Mouse (Mus musculus): ENCODE data around the gene Kdf1.

Gene Kdf1

GRCm38 (mm10) chr4:133518601-133519368 is at the start of gene Kdf1:
TSS of gene Kdf1 (plus strand) at chr4:133518963.
- DNase-seq = peak; percentile 79 to 94

GRCm38 (mm10) chr4:133469122-133469521 is 49.6 kb upstream of the Kdf1 start:
- peak; percentile 19 to 62 for DNase-seq

- no peak for DNase-seq
These were observed 47.5 kb upstream of the Kdf1 start for GRCm38 (mm10) chr4:133471135-133471821.

- no peak for DNase-seq
These were observed 44.9 kb upstream of the Kdf1 start for GRCm38 (mm10) chr4:133473833-133474232.

- peak; percentile 100 for DNase-seq
These were observed 39.1 kb upstream of the Kdf1 start, which contains the start of gene Tent5b for GRCm38 (mm10) chr4:133479458-133480184. TSS of gene Tent5b (plus strand) at chr4:133480132.

- DNase-seq = no peak
These were observed 38.6 kb upstream of the Kdf1 start for GRCm38 (mm10) chr4:133480185-133480537.

GRCm38 (mm10) chr4:133480754-133481153 is 38.0 kb upstream of the Kdf1 start:
- DNase-seq = peak; percentile 25 to 61

- no peak for DNase-seq
These were observed 37.3 kb upstream of the Kdf1 start for GRCm38 (mm10) chr4:133481488-133481887.

- no peak for DNase-seq
These were observed 36.3 kb upstream of the Kdf1 start for GRCm38 (mm10) chr4:133482479-133482878.

GRCm38 (mm10) chr4:133484266-133485025 is 34.3 kb upstream of the Kdf1 start:
- peak; percentile 74 to 92 for DNase-seq

GRCm38 (mm10) chr4:133485691-133486425 is 32.9 kb upstream of the Kdf1 start:
- DNase-seq = no peak

GRCm38 (mm10) chr4:133486673-133487357 is 31.9 kb upstream of the Kdf1 start:
- no peak for DNase-seq

- peak; percentile 28 to 68 for DNase-seq
These were observed 30.0 kb upstream of the Kdf1 start for GRCm38 (mm10) chr4:133488619-133489392.

- no peak for DNase-seq
These were observed 29.1 kb upstream of the Kdf1 start for GRCm38 (mm10) chr4:133489489-133490245.

GRCm38 (mm10) chr4:133491800-133492199 is 27.0 kb upstream of the Kdf1 start:
- DNase-seq = peak in 1 of 2 experiments; percentile 62

- DNase-seq = peak; percentile 23 to 54
These were observed 24.9 kb upstream of the Kdf1 start for GRCm38 (mm10) chr4:133493895-133494294.

- peak; percentile 90 to 97 for DNase-seq
These were observed 24.3 kb upstream of the Kdf1 start for GRCm38 (mm10) chr4:133494432-133494831.

- no peak for DNase-seq
These were observed 23.9 kb upstream of the Kdf1 start for GRCm38 (mm10) chr4:133494867-133495266.

- peak; percentile 67 to 73 for DNase-seq
These were observed 23.1 kb upstream of the Kdf1 start for GRCm38 (mm10) chr4:133495711-133496110.
